ENCODE assay signal across 18 mouse cellular contexts in the genomic region with DNA sequence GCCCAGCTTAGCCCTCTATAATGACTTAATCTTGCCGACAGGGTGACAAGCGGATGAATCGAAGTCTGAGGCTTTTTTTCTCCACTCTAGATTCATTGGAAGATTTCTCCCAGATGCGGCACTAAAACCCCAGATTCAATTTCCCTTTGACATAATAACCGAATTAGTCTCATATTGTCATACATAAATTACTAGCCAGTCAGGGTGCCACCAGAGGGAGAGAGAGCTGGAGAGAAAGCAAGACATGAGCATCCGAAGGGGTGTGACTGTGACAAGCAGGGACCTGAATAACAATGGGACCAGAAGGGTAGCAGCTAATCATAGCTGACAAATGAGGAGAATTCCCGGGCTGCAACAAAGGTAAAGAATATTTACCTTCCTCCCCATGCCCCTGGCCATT.
DNase-seq lines count a peak whose midpoint lies in the region; ATAC-seq lines count a peak whose summit lies in the region.
"Had no signal": no experiment of that assay in that cellular context is flagged by ENCODE, and none has a peak within 500 bp of the region (broad histone marks: within the 10 kb centered on the region; RNA-seq: fewer than 3 reads in every experiment).

No protein-coding gene starts in this region.

- H3K9me3 ChIP-seq in hindbrain, embryonic 12.5 days (replicated peaks), result no peaks in the 10 kb centered on the region
- H3K9me3 ChIP-seq in hindbrain, embryonic 10.5 days, result no peaks in the 10 kb centered on the region
- no peaks in the 10 kb centered on the region for H3K9me3 ChIP-seq in neural tube, embryonic 14.5 days (ENCODE audit: control insufficient read depth, low read length)
- H3K9me3 ChIP-seq: limb, embryonic 10.5 days had no signal

- no peak overlapping the region for H3K9ac ChIP-seq in hindbrain, embryonic 12.5 days
- H3K9ac ChIP-seq in neural tube, embryonic 14.5 days (replicated peaks; ENCODE audit: low read depth, low read length), result no peak overlapping the region
- H3K9ac ChIP-seq: lung, embryonic 14.5 days had no signal

- peaks cover 16% of the 10 kb centered on the region for H3K4me1 ChIP-seq in hindbrain, embryonic 12.5 days
- H3K4me1 ChIP-seq in hindbrain, embryonic 10.5 days (replicated peaks), result peaks cover 22% of the 10 kb centered on the region
- peaks cover 12% of the 10 kb centered on the region; the same call in 1 of the 2 replicates for H3K4me1 ChIP-seq in neural tube, embryonic 14.5 days (ENCODE audit: control insufficient read depth, insufficient read depth, low read length)

- ATAC-seq in hindbrain, embryonic 12.5 days (ENCODE audit: low FRiP score), result peak; percentile 58; the same call in 1 of the 2 replicates
- ATAC-seq in neural tube, embryonic 14.5 days (ENCODE audit: low read depth), result 0 out of 2 replicates have a peak, but pooled peaks have one; percentile 28
- ATAC-seq: inflammation-experienced regulatory T-cells, adult 6 months had no signal

- H3K36me3 ChIP-seq in hindbrain, embryonic 12.5 days, result no peaks in the 10 kb centered on the region
- H3K36me3 ChIP-seq in hindbrain, embryonic 10.5 days, result no peaks in the 10 kb centered on the region
- H3K36me3 ChIP-seq in neural tube, embryonic 14.5 days (ENCODE audit: control insufficient read depth, insufficient read depth, low read length), result no peaks in the 10 kb centered on the region
- H3K36me3 ChIP-seq: limb, embryonic 10.5 days had no signal

- no peaks in the 10 kb centered on the region; the same call in 1 of the 2 replicates for H3K27me3 ChIP-seq in hindbrain, embryonic 12.5 days
- no peaks in the 10 kb centered on the region for H3K27me3 ChIP-seq in hindbrain, embryonic 10.5 days (ENCODE audit: insufficient read depth, poor library complexity, severe bottlenecking)
- H3K27me3 ChIP-seq in neural tube, embryonic 14.5 days (ENCODE audit: control insufficient read depth, insufficient read depth, low read length), result no peaks in the 10 kb centered on the region

- no peak for DNase-seq in hindbrain, embryonic 10.5 days (ENCODE audit: low spot score)
- DNase-seq in R1 (ENCODE audit: low read depth, low spot score), result peak; percentile 22
- DNase-seq in ZHBTc4 (ENCODE audit: low read depth, low spot score), result peak; percentile 17
- DNase-seq in lung, postnatal 36 days, result no peak
- DNase-seq in kidney, postnatal 36 days, result no peak
- DNase-seq: cerebellum, adult 9-10 months; embryo, embryonic 11 days; heart, adult 18-20 months; heart, postnatal 10 days; kidney, adult 8-10 months; kidney, postnatal 4 days; lung, embryonic 14.5 days; thymus, adult 2 months had no signal

- H3K27ac ChIP-seq in hindbrain, embryonic 12.5 days, result peak overlapping the region; percentile 55
- no peak overlapping the region for H3K27ac ChIP-seq in hindbrain, embryonic 10.5 days
- peak overlapping the region; percentile 28; the same call in 1 of the 2 replicates for H3K27ac ChIP-seq in neural tube, embryonic 14.5 days (ENCODE audit: low read depth, low read length)
- H3K27ac ChIP-seq: limb, embryonic 10.5 days had no signal

- H3K4me2 ChIP-seq in hindbrain, embryonic 12.5 days (replicated peaks), result no peak overlapping the region
- H3K4me2 ChIP-seq in neural tube, embryonic 14.5 days (ENCODE audit: low read depth, low read length), result no peak overlapping the region
- H3K4me2 ChIP-seq: liver, embryonic 11.5 days; lung, embryonic 14.5 days had no signal

- 40% methylated on average over 7 of the region's 7 CpGs for WGBS in hindbrain, embryonic 12.5 days
- 62% methylated on average over 7 of the region's 7 CpGs for whole genome bisulfite sequencing in hindbrain, embryonic 10.5 days
- WGBS in neural tube, embryonic 14.5 days, result 26% methylated on average over 7 of the region's 7 CpGs

- H3K4me3 ChIP-seq in hindbrain, embryonic 12.5 days, result no peak overlapping the region
- H3K4me3 ChIP-seq in hindbrain, embryonic 10.5 days, result no peak overlapping the region
- no peak overlapping the region for H3K4me3 ChIP-seq in neural tube, embryonic 14.5 days (ENCODE audit: low read depth, low read length)
- H3K4me3 ChIP-seq: limb, embryonic 10.5 days had no signal

Comparison
In these comparisons a context has a peak if more than half of its experiments do, and no peak if none do; other contexts are left out.
1. DNase-seq: peak in R1 (single experiment) and ZHBTc4 (single experiment); none in hindbrain, embryonic 10.5 days (single experiment), lung, postnatal 36 days (single experiment) and kidney, postnatal 36 days (0 of 2).